Mouse (Mus musculus): Measurements from ENCODE around the gene Krtap24-1.

- no peak for TF ChIP-seq POLR2A (IDR thresholded peaks at IDR 0.05; ENCODE audit: control insufficient read depth, low read depth, low read length)
- no peak for TF ChIP-seq CTCF (IDR thresholded peaks at IDR 0.05; ENCODE audit: control insufficient read depth, insufficient read depth, insufficient replicate concordance, low read depth, low read length)
These were observed 15.5 kb upstream of the Krtap24-1 start, which contains the start of gene 2310079G19Rik for GRCm38 (mm10) chr16:88627566-88627965.

Measured in testis, adult 2 months (tissue).